Mouse (Mus musculus) c-Kit-positive CD71-positive TER-119-positive erythroid progenitor cells, embryonic 14.5 days (primary cell): ENCODE results near the gene Stx5a.
"Not testable (repeated sequence)": the region's sequence is repeated elsewhere in the genome, so short reads cannot be mapped to it uniquely, and the experiment has no call there.

Experiments used
- DNase-seq: peaks from one replicate; pipeline ENCODE4 v3.0.0-alpha.2; 2013; ENCODE audit warnings: low spot score

Gene Stx5a

GRCm38 (mm10) chr19:8716767-8717475 lies 24.3 kb upstream of the Stx5a start:
- no peak for DNase-seq

DNA sequence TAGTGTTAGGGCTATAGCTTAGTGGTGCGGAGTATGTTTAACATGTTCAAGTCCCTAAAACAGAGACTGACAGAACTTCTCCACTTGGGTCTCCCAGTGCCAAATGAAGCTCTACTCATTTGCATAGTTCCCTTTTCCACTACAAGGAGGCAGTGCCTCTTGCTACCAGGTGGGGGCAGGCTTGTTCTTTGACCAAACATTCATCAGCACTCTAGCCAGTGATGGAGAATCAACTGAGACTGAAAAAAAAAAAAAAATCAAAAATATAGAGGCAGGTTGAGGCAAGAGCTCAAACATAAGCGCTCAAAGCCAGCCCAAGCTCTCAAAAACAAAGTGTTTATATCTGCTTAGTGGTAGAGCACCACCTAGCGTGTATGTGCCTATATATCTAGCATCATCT lies 22.9 kb upstream of the Stx5a start:
- DNase-seq: peak; percentile 82

DNA sequence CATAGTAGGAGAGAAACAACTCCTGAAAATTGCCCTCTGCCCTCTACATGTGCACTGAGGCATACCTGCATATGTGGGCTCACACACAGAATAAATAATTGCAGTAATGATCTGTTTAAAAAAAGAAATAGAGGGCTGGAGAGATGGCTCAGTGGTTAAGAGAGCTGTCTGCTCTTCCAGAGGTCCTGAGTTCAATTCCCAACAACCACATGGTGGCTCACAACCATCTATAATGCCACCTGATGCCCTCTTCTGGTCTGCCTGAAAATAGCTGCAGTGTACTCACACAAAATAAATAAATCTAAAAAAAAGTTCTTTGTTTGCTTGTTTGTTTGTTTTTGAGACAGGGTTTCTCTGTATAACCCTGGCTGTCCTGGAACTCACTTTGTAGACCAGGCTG lies 22.2 kb upstream of the Stx5a start:
- not testable (repeated sequence) for DNase-seq

DNA sequence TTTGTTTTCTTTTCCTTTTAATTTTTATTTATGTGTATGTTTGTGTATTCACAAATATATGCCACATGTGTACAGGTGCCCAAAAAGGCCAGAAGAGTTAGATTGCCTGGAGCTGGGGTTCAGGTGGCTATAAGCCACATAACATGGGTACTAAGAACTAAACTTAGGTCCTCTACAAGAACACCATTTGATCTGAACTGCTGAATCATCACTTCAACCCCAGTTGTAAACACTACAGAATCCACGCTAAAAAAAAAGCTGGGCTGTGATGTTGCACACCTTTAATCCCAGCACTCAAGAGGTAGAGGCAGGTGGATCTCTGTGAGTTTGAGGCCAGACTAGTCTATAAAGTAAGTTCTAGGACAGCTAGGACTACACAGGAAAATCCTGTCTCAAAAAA lies 19.8 kb upstream of the Stx5a start:
- no peak for DNase-seq

- no peak for DNase-seq
Observed at GRCm38 (mm10) chr19:8722021-8722420, 19.2 kb upstream of the Stx5a start.

- DNase-seq: no peak
Observed at GRCm38 (mm10) chr19:8722559-8722906, 18.7 kb upstream of the Stx5a start.

- peak; percentile 97 for DNase-seq
Observed at GRCm38 (mm10) chr19:8722907-8723573, 18.2 kb upstream of the Stx5a start, which contains the start of gene Slc3a2. TSS of gene Slc3a2 (minus strand) at chr19:8723369.

- no peak for DNase-seq
Observed at GRCm38 (mm10) chr19:8723574-8724346, 17.5 kb upstream of the Stx5a start.

DNA sequence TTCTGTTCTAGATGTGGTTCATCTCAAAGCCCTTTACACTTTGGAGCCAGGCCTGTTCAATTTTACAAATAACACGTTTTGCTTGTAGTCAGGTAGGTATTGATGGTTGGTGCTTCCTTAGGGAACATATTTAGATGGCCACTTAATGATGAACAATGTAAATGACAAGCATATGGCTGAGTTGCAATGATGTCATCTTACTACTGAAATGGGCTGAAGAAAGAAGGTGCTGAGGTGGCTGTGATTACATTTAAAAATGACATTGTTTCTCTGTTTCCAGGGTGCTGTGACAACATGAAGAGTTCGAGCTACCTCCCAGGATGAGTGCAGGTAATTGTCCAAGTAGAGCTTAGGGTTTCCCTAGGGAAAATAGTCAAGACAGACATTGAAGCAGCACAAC lies 16.8 kb upstream of the Stx5a start:
- DNase-seq: no peak

GRCm38 (mm10) chr19:8725081-8725613 lies 16.1 kb upstream of the Stx5a start:
- DNase-seq: no peak

- DNase-seq: no peak
Observed at GRCm38 (mm10) chr19:8726609-8727390, 14.4 kb upstream of the Stx5a start.

GRCm38 (mm10) chr19:8727495-8728114 lies 13.6 kb upstream of the Stx5a start:
- DNase-seq: no peak

GRCm38 (mm10) chr19:8728335-8729099 lies 12.7 kb upstream of the Stx5a start:
- DNase-seq: not testable (repeated sequence)

DNA sequence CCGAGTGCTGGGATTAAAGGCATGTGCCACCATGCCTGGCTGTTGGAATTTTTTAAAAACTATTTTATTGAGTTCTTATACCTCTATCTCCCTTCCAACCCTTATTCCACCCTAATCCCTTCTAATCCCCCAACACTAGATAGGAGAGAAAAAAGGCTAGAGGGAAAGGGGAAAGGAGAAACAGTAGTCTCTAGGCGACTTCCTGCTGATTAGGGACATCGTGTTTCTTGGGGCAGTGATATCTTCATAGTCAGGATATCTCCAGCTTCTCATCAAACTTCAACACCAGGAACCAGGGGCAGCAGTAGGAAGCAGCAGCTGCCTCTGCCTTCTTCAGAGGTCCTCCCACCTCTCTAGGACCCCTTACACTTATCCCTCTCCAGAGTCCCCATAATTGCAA lies 6.9 kb upstream of the Stx5a start:
- no peak for DNase-seq

- peak; percentile 89 for DNase-seq
Observed at GRCm38 (mm10) chr19:8735389-8736159, 5.6 kb upstream of the Stx5a start, which contains the start of gene Wdr74. TSS of gene Wdr74 (plus strand) at chr19:8735827.

DNA sequence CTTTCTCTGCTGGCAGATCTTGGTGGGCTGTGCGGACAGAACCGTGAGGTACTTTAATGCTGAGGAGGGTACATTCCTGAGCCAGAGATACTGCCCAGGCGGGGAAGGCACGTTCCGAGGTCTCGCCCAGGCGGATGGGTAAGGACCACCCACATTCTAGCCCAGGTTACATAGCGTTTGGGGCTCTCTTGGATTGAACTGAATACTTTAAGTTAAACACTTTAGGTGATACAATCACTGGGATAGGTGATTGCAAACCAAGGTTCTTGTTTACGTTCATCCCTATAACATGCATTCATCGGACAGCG lies 5.1 kb upstream of the Stx5a start:
- DNase-seq: no peak

GRCm38 (mm10) chr19:8738911-8739310 lies 2.3 kb upstream of the Stx5a start:
- no peak for DNase-seq

DNA sequence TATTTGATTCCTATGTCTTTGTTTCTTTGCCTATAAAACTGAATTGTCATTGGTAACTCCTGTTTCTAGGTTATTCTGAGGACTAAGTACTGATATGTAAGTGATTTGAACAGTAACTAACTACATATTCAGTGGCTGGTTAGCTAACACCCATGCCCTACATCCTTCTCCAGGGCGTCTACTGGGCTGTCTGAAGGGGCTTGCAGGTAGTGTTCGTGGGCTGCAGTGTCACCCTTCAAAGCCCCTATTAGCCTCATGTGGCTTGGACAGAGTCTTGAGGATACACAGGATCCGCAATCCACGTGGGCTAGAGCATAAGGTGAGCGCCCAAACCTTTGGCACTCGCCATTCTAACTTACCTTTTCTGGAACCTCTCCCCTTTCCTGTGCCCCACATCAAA lies 1.6 kb upstream of the Stx5a start:
- DNase-seq: no peak

DNA sequence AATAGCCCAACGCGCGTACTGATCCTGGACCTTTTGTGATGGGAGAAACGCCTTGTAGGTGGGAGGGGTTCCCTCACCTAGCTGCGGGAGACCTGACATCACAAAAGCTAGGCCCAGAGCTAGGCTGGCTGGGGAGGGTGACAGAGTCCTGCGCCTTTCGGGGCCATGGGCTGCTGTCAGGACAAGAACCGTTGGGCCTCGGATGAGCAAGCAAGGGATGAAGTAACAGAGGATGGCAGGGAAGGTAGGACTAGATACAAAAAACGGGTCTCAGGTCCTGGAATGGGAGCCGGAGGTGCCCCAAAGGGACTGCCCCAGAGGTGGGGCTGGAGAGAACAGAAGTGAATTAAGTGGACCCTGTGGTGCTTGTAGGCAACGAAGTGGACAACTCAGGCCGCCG lies 610 bp upstream of the Stx5a start, which contains the start of gene 1700092M07Rik:
Gene 1700092M07Rik, plus strand, starts transcription at position 116 of the 400 bp plus-strand sequence.
- no peak for DNase-seq

DNA sequence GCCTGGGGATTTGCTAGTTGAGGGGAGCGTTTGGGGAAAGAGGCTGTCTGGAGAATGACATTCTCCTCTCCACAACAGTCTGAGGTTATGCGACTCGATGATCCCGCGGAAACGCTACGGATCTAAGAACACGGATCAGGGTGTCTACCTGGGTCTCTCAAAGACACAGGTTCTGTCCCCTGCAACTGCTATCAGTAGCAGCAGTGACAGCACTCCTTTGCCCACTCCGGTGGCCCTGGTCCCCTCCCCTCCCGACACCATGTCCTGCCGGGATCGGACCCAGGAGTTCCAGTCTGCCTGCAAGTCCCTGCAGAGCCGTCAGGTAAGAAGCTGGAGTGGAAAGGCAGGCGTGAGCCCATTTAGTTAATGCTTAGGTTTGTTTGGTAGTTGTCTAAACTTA lies 963 bp downstream of the Stx5a start:
- DNase-seq: no peak
